Mouse (Mus musculus): ENCODE measurements around the gene Clmn. TPM values are rescaled to one million over a fixed set of nuclear protein-coding genes. Genes with fewer than 3 reads are reported as not detected.
A peak's percentile ranks its signal among the peaks of the same experiment; 100 is the strongest.
"Not testable (repeated sequence)": the region's sequence is repeated elsewhere in the genome, so short reads cannot be mapped to it uniquely, and the experiment has no call there.

The Clmn gene
- polyA plus RNA-seq, 1 experiment = not detected

- Histone ChIP-seq H3K4me3 (ENCODE audit: insufficient read depth, low read length) (no peak overlapping the region; the same call in 1 of the 2 replicates), H3K27ac (ENCODE audit: insufficient read depth, low read depth, low read length) (peak overlapping the region; percentile 26), H3K4me1 (ENCODE audit: control insufficient read depth, insufficient read depth, low read length) (peaks cover 24% of the 10 kb centered on the region)
- TF ChIP-seq POLR2A (IDR thresholded peaks at IDR 0.05; ENCODE audit: borderline replicate concordance, low read depth, low read length) = no peak
- no peak for TF ChIP-seq CTCF (IDR thresholded peaks at IDR 0.05; ENCODE audit: low read depth, low read length)
These were observed 29.3 kb downstream of the Clmn start for GRCm38 (mm10) chr12:104835369-104836094.

GRCm38 (mm10) chr12:104834772-104835171 lies 30.1 kb downstream of the Clmn start:
- H3K4me3 ChIP-seq (ENCODE audit: insufficient read depth, low read length) = peak overlapping the region; percentile 1; the same call in 1 of the 2 replicates
- H3K27ac ChIP-seq (ENCODE audit: insufficient read depth, low read depth, low read length) = no peak overlapping the region; the same call in 1 of the 2 replicates
- H3K4me1 ChIP-seq (ENCODE audit: control insufficient read depth, insufficient read depth, low read length) = peaks cover 24% of the 10 kb centered on the region
- TF ChIP-seq CTCF (IDR thresholded peaks at IDR 0.05; ENCODE audit: low read depth, low read length) = no peak
- no peak for TF ChIP-seq POLR2A (IDR thresholded peaks at IDR 0.05; ENCODE audit: borderline replicate concordance, low read depth, low read length)

GRCm38 (mm10) chr12:104830666-104831435 lies 34.0 kb downstream of the Clmn start:
- Histone ChIP-seq H3K4me1 (ENCODE audit: control insufficient read depth, insufficient read depth, low read length) (peaks cover 13% of the 10 kb centered on the region), H3K4me3 (ENCODE audit: insufficient read depth, low read length) (no peak overlapping the region), H3K27ac (ENCODE audit: insufficient read depth, low read depth, low read length) (no peak overlapping the region)
- TF ChIP-seq CTCF (IDR thresholded peaks at IDR 0.05; ENCODE audit: low read depth, low read length) (no peak), POLR2A (IDR thresholded peaks at IDR 0.05; ENCODE audit: borderline replicate concordance, low read depth, low read length) (no peak)

GRCm38 (mm10) chr12:104830283-104830639 lies 34.6 kb downstream of the Clmn start:
- no peak overlapping the region for H3K27ac ChIP-seq (ENCODE audit: insufficient read depth, low read depth, low read length)
- TF ChIP-seq POLR2A (IDR thresholded peaks at IDR 0.05; ENCODE audit: borderline replicate concordance, low read depth, low read length) = no peak
- no peak for TF ChIP-seq CTCF (IDR thresholded peaks at IDR 0.05; ENCODE audit: low read depth, low read length)
- H3K4me3 ChIP-seq (ENCODE audit: insufficient read depth, low read length) = no peak overlapping the region
- peaks cover 7% of the 10 kb centered on the region for H3K4me1 ChIP-seq (ENCODE audit: control insufficient read depth, insufficient read depth, low read length)

- Histone ChIP-seq H3K27ac (ENCODE audit: insufficient read depth, low read depth, low read length) (no peak overlapping the region), H3K4me1 (ENCODE audit: control insufficient read depth, insufficient read depth, low read length) (peaks cover 3% of the 10 kb centered on the region; the same call in 1 of the 2 replicates), H3K4me3 (ENCODE audit: insufficient read depth, low read length) (no peak overlapping the region)
- TF ChIP-seq POLR2A (IDR thresholded peaks at IDR 0.05; ENCODE audit: borderline replicate concordance, low read depth, low read length) (no peak), CTCF (IDR thresholded peaks at IDR 0.05; ENCODE audit: low read depth, low read length) (peak; percentile 26; the same call in 1 of the 2 replicates)
These were observed 35.1 kb downstream of the Clmn start for GRCm38 (mm10) chr12:104829596-104830282.

GRCm38 (mm10) chr12:104828986-104829385 lies 35.9 kb downstream of the Clmn start:
- H3K4me3 ChIP-seq (ENCODE audit: insufficient read depth, low read length) = not testable (repeated sequence)

GRCm38 (mm10) chr12:104827721-104828120 lies 37.2 kb downstream of the Clmn start:
- Histone ChIP-seq H3K4me1 (ENCODE audit: control insufficient read depth, insufficient read depth, low read length) (peaks cover 5% of the 10 kb centered on the region; the same call in 1 of the 2 replicates), H3K27ac (ENCODE audit: insufficient read depth, low read depth, low read length) (no peak overlapping the region), H3K4me3 (ENCODE audit: insufficient read depth, low read length) (no peak overlapping the region)
- TF ChIP-seq CTCF (IDR thresholded peaks at IDR 0.05; ENCODE audit: low read depth, low read length) = no peak

More at GRCm38 (mm10) chr12:104828986-104829385, 35.9 kb downstream of the Clmn start:
- H3K27ac ChIP-seq (ENCODE audit: insufficient read depth, low read depth, low read length); H3K4me1 ChIP-seq (ENCODE audit: control insufficient read depth, insufficient read depth, low read length): not testable (repeated sequence)

GRCm38 (mm10) chr12:104824907-104825267 lies 40.0 kb downstream of the Clmn start:
- peaks cover 5% of the 10 kb centered on the region; the same call in 1 of the 2 replicates for H3K4me1 ChIP-seq (ENCODE audit: control insufficient read depth, insufficient read depth, low read length)
- no peak for TF ChIP-seq POLR2A (IDR thresholded peaks at IDR 0.05; ENCODE audit: borderline replicate concordance, low read depth, low read length)
- no peak for TF ChIP-seq CTCF (IDR thresholded peaks at IDR 0.05; ENCODE audit: low read depth, low read length)
- no peak overlapping the region for H3K27ac ChIP-seq (ENCODE audit: insufficient read depth, low read depth, low read length)
- H3K4me3 ChIP-seq (ENCODE audit: insufficient read depth, low read length) = no peak overlapping the region

GRCm38 (mm10) chr12:104824244-104824906 lies 40.5 kb downstream of the Clmn start:
- H3K4me1 ChIP-seq (ENCODE audit: control insufficient read depth, insufficient read depth, low read length) = peaks cover 5% of the 10 kb centered on the region; the same call in 1 of the 2 replicates
- H3K27ac ChIP-seq (ENCODE audit: insufficient read depth, low read depth, low read length) = no peak overlapping the region
- no peak overlapping the region for H3K4me3 ChIP-seq (ENCODE audit: insufficient read depth, low read length)
- TF ChIP-seq CTCF (IDR thresholded peaks at IDR 0.05; ENCODE audit: low read depth, low read length) (no peak), POLR2A (IDR thresholded peaks at IDR 0.05; ENCODE audit: borderline replicate concordance, low read depth, low read length) (no peak)
